In genomic region chr8:104050694-104051539, GRCm38 (mm10) we compare ENCODE assay signal across 8 mouse cellular contexts. TPM values are rescaled to one million over a fixed set of nuclear protein-coding genes. Genes with fewer than 3 reads are reported as not detected.
A peak's percentile ranks its signal among the peaks of the same experiment; 100 is the strongest.
DNase-seq lines count a peak whose midpoint lies in the region; ATAC-seq and TF ChIP-seq lines count a peak whose summit lies in the region.

No protein-coding gene starts in this region.

- H3K9me3 ChIP-seq in ES-Bruce4 (replicated peaks; ENCODE audit: control insufficient read depth, insufficient read depth, low read length, poor library complexity, severe bottlenecking), result no peaks in the 10 kb centered on the region
- no peaks in the 10 kb centered on the region; the same call in 1 of the 2 replicates for H3K9me3 ChIP-seq in embryonic facial prominence, embryonic 15.5 days (replicated peaks)
- no peaks in the 10 kb centered on the region for H3K9me3 ChIP-seq in hindbrain, embryonic 10.5 days

- no peaks in the 10 kb centered on the region for H3K36me3 ChIP-seq in ES-Bruce4 (ENCODE audit: control insufficient read depth, insufficient read depth, low read length, poor library complexity, severe bottlenecking)
- no peaks in the 10 kb centered on the region for H3K36me3 ChIP-seq in embryonic facial prominence, embryonic 15.5 days
- H3K36me3 ChIP-seq in hindbrain, embryonic 10.5 days, result no peaks in the 10 kb centered on the region

- no peak overlapping the region for H3K4me3 ChIP-seq in ES-Bruce4 (ENCODE audit: low read depth, low read length)
- no peak overlapping the region for H3K4me3 ChIP-seq in bone marrow macrophage, adult 2 months (ENCODE audit: insufficient read depth, low read length)
- no peak overlapping the region for H3K4me3 ChIP-seq in embryonic facial prominence, embryonic 15.5 days (replicated peaks)
- no peak overlapping the region for H3K4me3 ChIP-seq in hindbrain, embryonic 10.5 days

- no peak overlapping the region for H3K9ac ChIP-seq in ES-Bruce4 (ENCODE audit: low read depth, poor library complexity, severe bottlenecking)
- no peak overlapping the region for H3K9ac ChIP-seq in embryonic facial prominence, embryonic 15.5 days

- no peak overlapping the region for H3K27ac ChIP-seq in ES-Bruce4 (ENCODE audit: insufficient read depth, low read length)
- H3K27ac ChIP-seq in bone marrow macrophage, adult 2 months (ENCODE audit: insufficient read depth, low read depth, low read length), result no peak overlapping the region
- peak overlapping the region; percentile 66 for H3K27ac ChIP-seq in embryonic facial prominence, embryonic 15.5 days (replicated peaks)
- H3K27ac ChIP-seq in hindbrain, embryonic 10.5 days, result no peak overlapping the region

- H3K4me2 ChIP-seq in embryonic facial prominence, embryonic 15.5 days (replicated peaks), result peak overlapping the region; percentile 34

- 25% methylated on average over 15 of the region's 15 CpGs for WGBS in embryonic facial prominence, embryonic 15.5 days
- WGBS in hindbrain, embryonic 10.5 days, result 34% methylated on average over 15 of the region's 15 CpGs

- no peak for TF ChIP-seq EP300 in ES-Bruce4 (IDR thresholded peaks at IDR 0.05; ENCODE audit: insufficient read depth, low read depth, low read length)

- H3K4me1 ChIP-seq in ES-Bruce4 (ENCODE audit: control insufficient read depth, insufficient read depth, low read length), result no peaks in the 10 kb centered on the region
- H3K4me1 ChIP-seq in bone marrow macrophage, adult 2 months (ENCODE audit: control insufficient read depth, insufficient read depth, low read length), result no peaks in the 10 kb centered on the region
- peaks cover 18% of the 10 kb centered on the region for H3K4me1 ChIP-seq in embryonic facial prominence, embryonic 15.5 days
- no peaks in the 10 kb centered on the region; the same call in 1 of the 2 replicates for H3K4me1 ChIP-seq in hindbrain, embryonic 10.5 days (replicated peaks)

- no peak for ATAC-seq in embryonic facial prominence, embryonic 15.5 days (ENCODE audit: insufficient number of reproducible peaks, low FRiP score, low TSS enrichment, low read depth)

- H3K27me3 ChIP-seq in ES-Bruce4 (ENCODE audit: control insufficient read depth, insufficient read depth, low read length, poor library complexity, severe bottlenecking), result no peaks in the 10 kb centered on the region
- H3K27me3 ChIP-seq in embryonic facial prominence, embryonic 15.5 days, result no peaks in the 10 kb centered on the region
- H3K27me3 ChIP-seq in hindbrain, embryonic 10.5 days (ENCODE audit: insufficient read depth, poor library complexity, severe bottlenecking), result no peaks in the 10 kb centered on the region

- peak; percentile 73 for TF ChIP-seq CTCF in ES-Bruce4 (IDR thresholded peaks at IDR 0.05; ENCODE audit: low read depth, low read length)
- TF ChIP-seq CTCF in bone marrow macrophage, adult 2 months (IDR thresholded peaks at IDR 0.05; ENCODE audit: low read depth, low read length), result peak; percentile 65

- no peak for TF ChIP-seq POLR2A in ES-Bruce4 (IDR thresholded peaks at IDR 0.05; ENCODE audit: insufficient read depth, low read length)
- no peak for TF ChIP-seq POLR2A in bone marrow macrophage, adult 2 months (IDR thresholded peaks at IDR 0.05; ENCODE audit: borderline replicate concordance, low read depth, low read length)

- peak; percentile 68 for DNase-seq in hindbrain, embryonic 10.5 days (ENCODE audit: low spot score)
- peak; percentile 62 for DNase-seq in layer of hippocampus, adult 9-10 months (ENCODE audit: low spot score)
- DNase-seq in lung, postnatal 14 days, result peak; percentile 77
- DNase-seq in retina, postnatal 1 day, result peak; percentile 80
- peak; percentile 39 to 42 for DNase-seq in urinary bladder, postnatal 36 days (ENCODE audit: low spot score in 2 of 2)

RNA-seq across cellular contexts. Expression of gene Cdh5, which starts 50.5 kb away (rescaled TPM):
- 0.34 and 0.38 TPM in 2 replicates for polyA plus RNA-seq in ES-Bruce4 (2011; ENCODE audit: insufficient read depth, insufficient read length, low read depth, missing spikeins)
- 0.19 TPM in 1 of 2 replicates, not detected in the other for polyA plus RNA-seq in bone marrow macrophage, adult 2 months (2012; ENCODE audit: insufficient read depth, insufficient read length, missing spikeins)
- 32.7 and 33.3 TPM in 2 replicates for polyA plus RNA-seq in embryonic facial prominence, embryonic 15.5 days (2015; fragmentation: Nextera tagmentation; extraction: Ambion mirVana)
- polyA plus RNA-seq in hindbrain, embryonic 10.5 days (2016; fragmentation: Nextera tagmentation; extraction: Ambion mirVana), result 13.2 and 14.6 TPM in 2 replicates

Comparison
In these comparisons a context has a peak if more than half of its experiments do, and no peak if none do; other contexts are left out.
1. RNA of gene Cdh5, which starts 50.5 kb away (polyA plus RNA-seq): 32.7 to 33.3 TPM in embryonic facial prominence, embryonic 15.5 days and 13.2 to 14.6 TPM in hindbrain, embryonic 10.5 days; 0.34 to 0.38 TPM in ES-Bruce4 and 0.19 TPM in bone marrow macrophage, adult 2 months; every median in the first group is over 10 times any median in the second.
2. Peak in every context shown above with its lines, with median percentiles within 50 percentile points of each other: DNase-seq.